21 mouse cellular contexts compared by ENCODE assay signal in the genomic region with DNA sequence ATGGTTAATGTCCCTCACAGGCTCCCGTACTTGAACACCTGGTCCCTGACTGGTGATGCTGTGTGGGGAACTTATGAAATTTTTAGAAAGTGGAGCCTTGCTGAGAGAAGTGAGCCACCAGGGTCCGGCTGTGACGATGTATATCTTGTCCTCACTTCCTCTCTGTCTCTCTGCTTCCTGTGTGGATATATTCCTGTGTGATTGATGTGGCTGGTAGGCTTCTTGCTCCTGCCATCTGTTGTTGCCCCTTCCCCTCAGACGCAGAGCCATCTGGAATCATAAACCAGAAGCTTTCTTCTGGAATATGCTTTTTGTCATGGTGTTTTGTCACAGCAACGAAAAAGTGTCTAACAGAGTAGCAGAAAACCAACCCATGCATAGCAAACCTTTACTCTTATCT.
DNase-seq lines count a peak whose midpoint lies in the region; ATAC-seq and TF ChIP-seq lines count a peak whose summit lies in the region.
"Had no signal": no experiment of that assay in that cellular context is flagged by ENCODE, and none has a peak within 500 bp of the region (broad histone marks: within the 10 kb centered on the region; RNA-seq: fewer than 3 reads in every experiment).

No protein-coding gene starts in this region.

- ATAC-seq in forebrain, embryonic 13.5 days = peak; percentile 71
- no peak for ATAC-seq in forebrain, embryonic 12.5 days (ENCODE audit: low FRiP score)
- 0 out of 2 replicates have a peak, but pooled peaks have one; percentile 48 for ATAC-seq in neural tube, embryonic 11.5 days (ENCODE audit: insufficient read depth, low FRiP score, low TSS enrichment)
- ATAC-seq in neural tube, embryonic 15.5 days (ENCODE audit: low FRiP score) = no peak
- ATAC-seq in forebrain, postnatal 0 days = peak; percentile 88
- ATAC-seq: activated CD4-positive, CD25-positive, alpha-beta regulatory T cell, adult 4 months; inflammation-experienced regulatory T-cells, adult 6 months had no signal

- H3K27me3 ChIP-seq in forebrain, embryonic 13.5 days = no peaks in the 10 kb centered on the region
- no peaks in the 10 kb centered on the region for H3K27me3 ChIP-seq in forebrain, embryonic 12.5 days
- H3K27me3 ChIP-seq in neural tube, embryonic 11.5 days (ENCODE audit: control insufficient read depth, insufficient read depth, low read length) = no peaks in the 10 kb centered on the region
- no peaks in the 10 kb centered on the region for H3K27me3 ChIP-seq in neural tube, embryonic 15.5 days (replicated peaks)
- H3K27me3 ChIP-seq in forebrain, postnatal 0 days (ENCODE audit: insufficient read depth, low read length) = no peaks in the 10 kb centered on the region
- H3K27me3 ChIP-seq: limb, embryonic 15.5 days; liver, embryonic 15.5 days had no signal

- no peak overlapping the region for H3K9ac ChIP-seq in forebrain, embryonic 13.5 days
- H3K9ac ChIP-seq in forebrain, embryonic 12.5 days = no peak overlapping the region
- no peak overlapping the region for H3K9ac ChIP-seq in neural tube, embryonic 11.5 days (ENCODE audit: low read length)
- no peak overlapping the region for H3K9ac ChIP-seq in neural tube, embryonic 15.5 days (replicated peaks)
- H3K9ac ChIP-seq in forebrain, postnatal 0 days = no peak overlapping the region
- H3K9ac ChIP-seq: limb, embryonic 15.5 days; liver, embryonic 15.5 days had no signal

- H3K4me1 ChIP-seq in forebrain, embryonic 13.5 days = no peaks in the 10 kb centered on the region
- H3K4me1 ChIP-seq in forebrain, embryonic 12.5 days = no peaks in the 10 kb centered on the region
- no peaks in the 10 kb centered on the region for H3K4me1 ChIP-seq in neural tube, embryonic 11.5 days (ENCODE audit: control insufficient read depth, insufficient read depth, low read length)
- H3K4me1 ChIP-seq in neural tube, embryonic 15.5 days = no peaks in the 10 kb centered on the region
- H3K4me1 ChIP-seq in forebrain, postnatal 0 days (ENCODE audit: insufficient read depth) = no peaks in the 10 kb centered on the region
- H3K4me1 ChIP-seq: embryonic facial prominence, embryonic 10.5 days; limb, embryonic 15.5 days; liver, embryonic 15.5 days had no signal

- no peak overlapping the region for H3K4me3 ChIP-seq in forebrain, embryonic 13.5 days
- H3K4me3 ChIP-seq in forebrain, embryonic 12.5 days (replicated peaks) = no peak overlapping the region
- no peak overlapping the region for H3K4me3 ChIP-seq in neural tube, embryonic 11.5 days (ENCODE audit: low read depth, low read length)
- H3K4me3 ChIP-seq in neural tube, embryonic 15.5 days (replicated peaks) = no peak overlapping the region
- no peak overlapping the region for H3K4me3 ChIP-seq in forebrain, postnatal 0 days (ENCODE audit: low read depth, low read length)
- H3K4me3 ChIP-seq: embryonic facial prominence, embryonic 10.5 days; limb, embryonic 15.5 days; liver, embryonic 15.5 days had no signal

- peaks cover 3% of the 10 kb centered on the region; the same call in 1 of the 2 replicates for H3K9me3 ChIP-seq in forebrain, embryonic 13.5 days (replicated peaks)
- no peaks in the 10 kb centered on the region for H3K9me3 ChIP-seq in forebrain, embryonic 12.5 days
- H3K9me3 ChIP-seq in neural tube, embryonic 11.5 days (ENCODE audit: control insufficient read depth, low read length) = no peaks in the 10 kb centered on the region
- H3K9me3 ChIP-seq in neural tube, embryonic 15.5 days (replicated peaks) = no peaks in the 10 kb centered on the region
- H3K9me3 ChIP-seq in forebrain, postnatal 0 days (ENCODE audit: low read length) = no peaks in the 10 kb centered on the region
- H3K9me3 ChIP-seq: limb, embryonic 15.5 days; liver, embryonic 15.5 days had no signal

- no peak for DNase-seq in neural tube, embryonic 11.5 days (ENCODE audit: low spot score)
- peak; percentile 37 for DNase-seq in forebrain, postnatal 0 days
- peak; percentile 21 for DNase-seq in thymus, postnatal 4 days
- DNase-seq in spleen, postnatal 36 days (ENCODE audit: low spot score in 2 of 2) = no peak
- DNase-seq in cerebellum, postnatal 36 days = no peak
- DNase-seq: adrenal gland, postnatal 10 days; cerebellum, adult 2 months; heart, adult 18-20 months; heart, postnatal 4 days; kidney, adult 2 months; kidney, postnatal 10 days; layer of hippocampus, postnatal 36 days; midbrain, embryonic 14.5 days had no signal

- no peaks in the 10 kb centered on the region for H3K36me3 ChIP-seq in forebrain, embryonic 13.5 days (ENCODE audit: poor library complexity, severe bottlenecking)
- H3K36me3 ChIP-seq in forebrain, embryonic 12.5 days (replicated peaks) = no peaks in the 10 kb centered on the region
- no peaks in the 10 kb centered on the region for H3K36me3 ChIP-seq in neural tube, embryonic 11.5 days (ENCODE audit: control insufficient read depth, insufficient read depth, low read length)
- H3K36me3 ChIP-seq in neural tube, embryonic 15.5 days = no peaks in the 10 kb centered on the region
- H3K36me3 ChIP-seq in forebrain, postnatal 0 days (ENCODE audit: insufficient read depth) = no peaks in the 10 kb centered on the region
- H3K36me3 ChIP-seq: limb, embryonic 15.5 days had no signal

- no peak for TF ChIP-seq CTCF in forebrain, postnatal 0 days (IDR thresholded peaks at IDR 0.05; ENCODE audit: low read depth)

- no peak overlapping the region for H3K27ac ChIP-seq in forebrain, embryonic 13.5 days
- H3K27ac ChIP-seq in forebrain, embryonic 12.5 days = no peak overlapping the region
- no peak overlapping the region for H3K27ac ChIP-seq in neural tube, embryonic 11.5 days (ENCODE audit: low read depth, low read length)
- no peak overlapping the region for H3K27ac ChIP-seq in neural tube, embryonic 15.5 days (replicated peaks)
- H3K27ac ChIP-seq in forebrain, postnatal 0 days (ENCODE audit: low read depth, low read length) = no peak overlapping the region
- H3K27ac ChIP-seq: embryonic facial prominence, embryonic 10.5 days; limb, embryonic 15.5 days; liver, embryonic 15.5 days had no signal

- 73% methylated on average over 5 of the region's 5 CpGs for WGBS in forebrain, embryonic 13.5 days
- 80% methylated on average over 5 of the region's 5 CpGs for WGBS in forebrain, embryonic 12.5 days
- WGBS in neural tube, embryonic 11.5 days = 51% methylated on average over 5 of the region's 5 CpGs
- 45% methylated on average over 5 of the region's 5 CpGs for WGBS in neural tube, embryonic 15.5 days
- WGBS in forebrain, postnatal 0 days = 60% methylated on average over 5 of the region's 5 CpGs

- H3K4me2 ChIP-seq in forebrain, embryonic 13.5 days = no peak overlapping the region
- no peak overlapping the region for H3K4me2 ChIP-seq in forebrain, embryonic 12.5 days
- H3K4me2 ChIP-seq in neural tube, embryonic 11.5 days (ENCODE audit: low read depth) = no peak overlapping the region
- H3K4me2 ChIP-seq in neural tube, embryonic 15.5 days = no peak overlapping the region
- no peak overlapping the region for H3K4me2 ChIP-seq in forebrain, postnatal 0 days (ENCODE audit: low read depth)
- H3K4me2 ChIP-seq: limb, embryonic 15.5 days; liver, embryonic 15.5 days had no signal

Comparison
In these comparisons a context has a peak if more than half of its experiments do, and no peak if none do; other contexts are left out.
1. ATAC-seq: peak in forebrain, embryonic 13.5 days (single experiment), neural tube, embryonic 11.5 days (single experiment) and forebrain, postnatal 0 days (single experiment); none in forebrain, embryonic 12.5 days (single experiment) and neural tube, embryonic 15.5 days (single experiment).
2. DNase-seq: peak in forebrain, postnatal 0 days (single experiment) and thymus, postnatal 4 days (single experiment); none in neural tube, embryonic 11.5 days (single experiment), spleen, postnatal 36 days (0 of 2) and cerebellum, postnatal 36 days (0 of 2).